Mouse (Mus musculus) liver, embryonic 14.5 days (tissue): ENCODE data around the gene Efhc1. TPM values are rescaled to one million over a fixed set of nuclear protein-coding genes. Genes with fewer than 3 reads are reported as not detected.

ENCODE experiments used
- ATAC-seq: fragments of 200-750 bp; cut with Nextera tagmentation; 2 replicates; pipeline ENCODE4 v1.8.0; 2017; ENCODE audit warnings: moderate number of reproducible peaks, mild to moderate bottlenecking, moderate library complexity; ENCODE audit not compliant: insufficient read depth
- DNase-seq, 3 experiments: peaks; one replicate each; pipeline ENCODE4 v3.0.0-alpha.2; 2012 to 2013; ENCODE audit warnings: low read depth in 3 of 3, low spot score in 3 of 3
- H3K27ac ChIP-seq: fragments of 300-500 bp; sonication (generic); 2 replicates; pipeline ENCODE4 v1.5.1; 2014; ENCODE audit warnings: moderate library complexity, mild to moderate bottlenecking, control low read depth, inconsistent platforms
- H3K27me3 ChIP-seq: fragments of 300-500 bp; sonication (generic); 2 replicates; pipeline ENCODE4 v1.6.1; 2014; ENCODE audit warnings: mild to moderate bottlenecking, low read length, moderate library complexity; ENCODE audit not compliant: control insufficient read depth, insufficient read depth
- H3K36me3 ChIP-seq: fragments of 300-500 bp; sonication (generic); replicated peaks from 2 replicates; pipeline ENCODE4 v1.6.1; 2014; ENCODE audit warnings: low read depth; ENCODE audit not compliant: control insufficient read depth, insufficient read depth
- H3K4me1 ChIP-seq, 2 experiments: fragments of 200-500 bp in 1 of 2; fragments of 300-500 bp in 1 of 2; sonication (generic) in 1 of 2; replicated peaks; 2 replicates each; pipeline ENCODE4 v1.6.1; 2012 to 2014; ENCODE audit warnings: antibody characterized with exemption in 1 of 2, inconsistent platforms in 1 of 2, low read length in 1 of 2; ENCODE audit not compliant: control insufficient read depth in 2 of 2, insufficient read depth in 2 of 2
- H3K4me2 ChIP-seq: fragments of 300-500 bp; sonication (generic); 2 replicates; pipeline ENCODE4 v1.6.1; 2014; ENCODE audit warnings: low read depth, mild to moderate bottlenecking, control low read depth, moderate library complexity
- H3K4me3 ChIP-seq, 2 experiments: fragments of 200-500 bp in 1 of 2; fragments of 300-500 bp in 1 of 2; sonication (generic) in 1 of 2; 2 replicates each; pipeline ENCODE4 v1.5.1; 2012 to 2014; ENCODE audit warnings: low read depth in 2 of 2, low read length in 2 of 2, mild to moderate bottlenecking in 2 of 2, control low read depth in 1 of 2, inconsistent platforms in 1 of 2, moderate library complexity in 1 of 2; ENCODE audit not compliant: insufficient read depth in 1 of 2
- H3K9ac ChIP-seq: fragments of 300-500 bp; sonication (generic); replicated peaks from 2 replicates; pipeline ENCODE4 v1.6.1; 2014; ENCODE audit warnings: mild to moderate bottlenecking, control low read depth, moderate library complexity
- H3K9me3 ChIP-seq: fragments of 300-500 bp; sonication (generic); 2 replicates; pipeline ENCODE4 v1.6.1; 2016; ENCODE audit warnings: low read length, mixed read lengths; ENCODE audit not compliant: control insufficient read depth
- CTCF ChIP-seq: IDR thresholded peaks from 2 replicates; pipeline ENCODE4 v1.5.1; 2016; ENCODE audit warnings: antibody characterized with exemption, low read depth, control low read depth
- EP300 ChIP-seq: IDR thresholded peaks from 2 replicates; pipeline ENCODE4 v1.6.1; 2016; ENCODE audit warnings: antibody characterized with exemption, low read depth
- WGBS: fragments of 180-500 bp; shearing (Covaris S2); extraction: QIAGEN DNeasy Blood & Tissue Kit; methylation state at CpG from one replicate; pipeline ENCODE4 v1.1.7; 2014; ENCODE audit not compliant: insufficient replicate concordance; 5-methylcytosine and 5-hydroxymethylcytosine counted together
- polyA plus RNA-seq, 2 experiments: library from polyadenylated mRNA; depleted of rRNA in 1 of 2; stranded (reverse) in 1 of 2; unstranded in 1 of 2; fragments of >200 nt; fragmentation: Nextera tagmentation in 1 of 2; extraction: Ambion mirVana in 1 of 2; gene quantifications; 2 replicates each; pipeline versions ENCODE4 v1.2.1 to v1.2.3; 2012 to 2014

Gene Efhc1
- polyA plus RNA-seq, 2 experiments = 0.21 to 0.32 TPM

DNA sequence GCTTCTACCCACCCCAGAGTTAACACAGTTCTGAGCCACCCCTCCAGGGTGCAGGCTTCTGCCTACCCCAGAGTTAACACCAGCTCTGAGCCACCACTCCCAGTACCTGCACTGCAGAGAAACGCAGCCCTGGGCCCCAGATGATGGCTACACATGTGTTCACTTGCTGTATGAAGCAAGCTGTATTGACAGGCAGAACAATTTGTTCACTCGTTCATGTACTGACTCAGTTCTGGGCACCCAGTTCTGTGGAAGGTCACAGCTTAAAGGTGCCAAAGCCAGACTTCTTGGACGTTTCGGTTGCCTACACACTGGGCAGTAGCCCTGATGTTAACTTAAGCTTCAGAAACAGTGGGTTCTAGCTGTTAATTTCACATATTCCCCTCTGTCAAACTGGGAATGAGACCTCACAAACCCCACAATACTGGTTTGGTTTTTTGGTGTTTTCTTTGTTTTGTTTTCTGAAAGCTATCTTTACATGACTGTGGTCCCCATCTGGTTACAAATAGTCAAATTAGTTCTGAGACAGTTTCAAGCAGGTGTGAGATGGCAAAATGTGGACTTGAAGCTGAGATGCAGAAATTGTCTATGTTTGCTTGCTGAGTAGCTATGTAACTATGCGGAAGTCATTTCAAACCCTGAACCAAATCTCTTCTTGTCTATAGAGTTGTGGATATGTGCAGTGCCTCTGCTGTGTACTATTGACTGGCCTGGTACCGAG, 86.6 kb downstream of the Efhc1 start:
- Histone ChIP-seq H3K27me3 (no peaks in the 10 kb centered on the region), H3K9ac (no peak overlapping the region), H3K36me3 (no peaks in the 10 kb centered on the region), H3K4me2 (no peak overlapping the region), H3K27ac (no peak overlapping the region), H3K4me3 (no peak overlapping the region), H3K4me1 (no peaks in the 10 kb centered on the region), H3K9me3 (no peaks in the 10 kb centered on the region)
- ATAC-seq = no peak
- WGBS = 61% methylated on average over 6 of the region's 6 CpGs
- no peak for DNase-seq
- TF ChIP-seq EP300 = no peak
- TF ChIP-seq CTCF = no peak

DNA sequence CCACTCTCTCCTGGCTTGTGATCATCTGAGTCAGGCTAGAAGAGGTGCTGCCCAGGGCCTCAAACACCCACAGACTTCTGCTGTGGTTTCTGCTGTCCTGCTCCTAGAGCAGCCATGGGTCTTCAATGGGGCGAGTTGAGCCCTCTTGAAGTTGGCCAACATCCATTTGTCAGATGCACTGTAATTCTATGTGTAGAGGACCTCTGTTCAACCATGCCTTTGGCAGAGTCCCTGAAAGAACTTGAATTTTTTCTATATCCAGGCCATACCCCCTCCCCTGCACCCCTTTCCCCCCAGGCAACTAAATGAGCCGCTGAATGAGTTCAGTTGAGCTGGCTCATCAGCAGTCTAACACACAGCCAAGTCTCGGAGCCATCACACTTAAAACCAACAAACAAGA, 88.1 kb downstream of the Efhc1 start:
- no peaks in the 10 kb centered on the region for H3K36me3 ChIP-seq
- ATAC-seq (no peak), DNase-seq (no peak)
- H3K4me1 ChIP-seq = peaks cover 0 to under 1% of the 10 kb centered on the region in 2 experiments; a peak in 1 of 4 replicates
- no peak overlapping the region for H3K4me2 ChIP-seq
- H3K9ac ChIP-seq = no peak overlapping the region
- H3K9me3 ChIP-seq = no peaks in the 10 kb centered on the region
- no peak overlapping the region for H3K27ac ChIP-seq
- 72% methylated on average over 3 of the region's 3 CpGs for WGBS
- TF ChIP-seq EP300 (no peak), CTCF (no peak)
- H3K4me3 ChIP-seq = no peak overlapping the region
- no peaks in the 10 kb centered on the region for H3K27me3 ChIP-seq

DNA sequence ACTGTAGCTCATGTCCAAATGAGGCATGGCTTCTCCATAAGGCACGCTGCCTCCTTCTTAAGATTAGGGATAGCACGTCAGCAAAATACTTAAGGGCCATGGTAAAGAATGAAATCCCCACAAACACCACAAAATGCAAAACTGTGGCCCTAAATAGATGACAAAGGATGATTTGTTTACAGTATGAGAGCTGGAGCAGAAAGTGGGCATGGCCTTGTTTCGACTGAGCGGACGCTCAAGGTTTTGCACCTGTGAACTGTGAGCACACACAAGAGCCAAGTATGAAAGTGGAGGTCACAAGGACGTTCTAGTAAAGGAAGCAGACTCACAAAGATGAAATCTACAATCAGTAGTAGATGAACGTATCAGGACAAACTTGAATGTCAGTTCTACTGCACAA, 88.7 kb downstream of the Efhc1 start:
- Histone ChIP-seq H3K4me3 (no peak overlapping the region), H3K27ac (no peak overlapping the region), H3K4me2 (no peak overlapping the region), H3K36me3 (no peaks in the 10 kb centered on the region), H3K9me3 (no peaks in the 10 kb centered on the region), H3K4me1 (peaks cover 0 to 3% of the 10 kb centered on the region in 2 experiments; a peak in 2 of 4 replicates), H3K9ac (no peak overlapping the region), H3K27me3 (no peaks in the 10 kb centered on the region)
- no peak for DNase-seq
- WGBS = 69% methylated on average over 7 of the region's 7 CpGs
- TF ChIP-seq CTCF (no peak), EP300 (no peak)
- no peak for ATAC-seq

Other genes starting within 250 kb of the Efhc1 start
- gene Il17a, start 220.7 kb upstream of the Efhc1 start, polyA plus RNA-seq (2012; rRNA removed) = not detected in 2 replicates
- gene Il17a, start 220.7 kb upstream of the Efhc1 start, polyA plus RNA-seq (2014; fragmentation: Nextera tagmentation; extraction: Ambion mirVana) = not detected in 2 replicates
- gene Il17f, start 161.0 kb upstream of the Efhc1 start, polyA plus RNA-seq (2012; rRNA removed) = 0.10 and 0.15 TPM in 2 replicates
- not detected in 2 replicates for gene Il17f, start 161.0 kb upstream of the Efhc1 start, polyA plus RNA-seq (2014; fragmentation: Nextera tagmentation; extraction: Ambion mirVana)
- gene Mcm3, start 131.3 kb upstream of the Efhc1 start, polyA plus RNA-seq (2012; rRNA removed) = 107 and 110 TPM in 2 replicates
- 154 and 173 TPM in 2 replicates for gene Mcm3, start 131.3 kb upstream of the Efhc1 start, polyA plus RNA-seq (2014; fragmentation: Nextera tagmentation; extraction: Ambion mirVana)
- gene Paqr8, start 61.0 kb upstream of the Efhc1 start, polyA plus RNA-seq (2012; rRNA removed) = 0.12 and 0.16 TPM in 2 replicates
- 0.13 and 0.29 TPM in 2 replicates for gene Paqr8, start 61.0 kb upstream of the Efhc1 start, polyA plus RNA-seq (2014; fragmentation: Nextera tagmentation; extraction: Ambion mirVana)
- gene Tram2, start 127.6 kb downstream of the Efhc1 start, polyA plus RNA-seq (2012; rRNA removed) = 1.1 and 1.2 TPM in 2 replicates
- 1.7 and 1.8 TPM in 2 replicates for gene Tram2, start 127.6 kb downstream of the Efhc1 start, polyA plus RNA-seq (2014; fragmentation: Nextera tagmentation; extraction: Ambion mirVana)